Mouse (Mus musculus): Measurements from ENCODE around the gene Mad1l1.

The Mad1l1 gene

GRCm38 (mm10) chr5:140093489-140093888 is 227.9 kb downstream of the Mad1l1 start:
- no peak for DNase-seq (ENCODE audit: low spot score in 2 of 2)

- peak; percentile 40 to 44 for DNase-seq (ENCODE audit: low spot score in 2 of 2)
Observed at GRCm38 (mm10) chr5:140091601-140092000, 229.8 kb downstream of the Mad1l1 start.

- DNase-seq (ENCODE audit: low spot score in 2 of 2): no peak
Observed at GRCm38 (mm10) chr5:140089263-140089662, 232.1 kb downstream of the Mad1l1 start.

GRCm38 (mm10) chr5:140087242-140087641 is 234.1 kb downstream of the Mad1l1 start:
- peak in 1 of 2 experiments; percentile 13 for DNase-seq (ENCODE audit: low spot score in 2 of 2)

GRCm38 (mm10) chr5:140084341-140084740 is 237.0 kb downstream of the Mad1l1 start:
- DNase-seq (ENCODE audit: low spot score in 2 of 2): no peak

- no peak for DNase-seq (ENCODE audit: low spot score in 2 of 2)
Observed at GRCm38 (mm10) chr5:140083911-140084310, 237.4 kb downstream of the Mad1l1 start.

GRCm38 (mm10) chr5:140082204-140082812 is 239.0 kb downstream of the Mad1l1 start:
- no peak for DNase-seq (ENCODE audit: low spot score in 2 of 2)

GRCm38 (mm10) chr5:140081084-140081483 is 240.3 kb downstream of the Mad1l1 start:
- DNase-seq (ENCODE audit: low spot score in 2 of 2): no peak

- DNase-seq (ENCODE audit: low spot score in 2 of 2): no peak
Observed at GRCm38 (mm10) chr5:140079511-140079910, 241.8 kb downstream of the Mad1l1 start.

- DNase-seq (ENCODE audit: low spot score in 2 of 2): no peak
Observed at GRCm38 (mm10) chr5:140078406-140078805, 242.9 kb downstream of the Mad1l1 start.

- DNase-seq (ENCODE audit: low spot score in 2 of 2): no peak
Observed at GRCm38 (mm10) chr5:140076438-140076837, 244.9 kb downstream of the Mad1l1 start.

GRCm38 (mm10) chr5:140073671-140074116 is 247.7 kb downstream of the Mad1l1 start:
- DNase-seq (ENCODE audit: low spot score in 2 of 2): no peak

GRCm38 (mm10) chr5:140073148-140073670 is 248.1 kb downstream of the Mad1l1 start:
- no peak for DNase-seq (ENCODE audit: low spot score in 2 of 2)

GRCm38 (mm10) chr5:140068506-140068905 is 252.8 kb downstream of the Mad1l1 start:
- DNase-seq (ENCODE audit: low spot score in 2 of 2): no peak

GRCm38 (mm10) chr5:140068051-140068450 is 253.3 kb downstream of the Mad1l1 start:
- no peak for DNase-seq (ENCODE audit: low spot score in 2 of 2)

GRCm38 (mm10) chr5:140066769-140067168 is 254.6 kb downstream of the Mad1l1 start:
- no peak for DNase-seq (ENCODE audit: low spot score in 2 of 2)

- DNase-seq (ENCODE audit: low spot score in 2 of 2): no peak
Observed at GRCm38 (mm10) chr5:140066281-140066680, 255.1 kb downstream of the Mad1l1 start.

GRCm38 (mm10) chr5:140065281-140065945 is 255.9 kb downstream of the Mad1l1 start:
- DNase-seq (ENCODE audit: low spot score in 2 of 2): no peak

- DNase-seq (ENCODE audit: low spot score in 2 of 2): no peak
Observed at GRCm38 (mm10) chr5:140064521-140064920, 256.8 kb downstream of the Mad1l1 start.

GRCm38 (mm10) chr5:140062828-140063227 is 258.5 kb downstream of the Mad1l1 start:
- no peak for DNase-seq (ENCODE audit: low spot score in 2 of 2)

- DNase-seq (ENCODE audit: low spot score in 2 of 2): no peak
Observed at GRCm38 (mm10) chr5:140062316-140062715, 259.0 kb downstream of the Mad1l1 start.

GRCm38 (mm10) chr5:140061296-140061879 is 260.0 kb downstream of the Mad1l1 start:
- peak; percentile 20 to 28 for DNase-seq (ENCODE audit: low spot score in 2 of 2)

GRCm38 (mm10) chr5:140056291-140056690 is 265.1 kb downstream of the Mad1l1 start:
- peak; percentile 11 to 23 for DNase-seq (ENCODE audit: low spot score in 2 of 2)

All from heart, adult 9 months (tissue).